Mouse (Mus musculus) liver, adult 2 months (tissue): ENCODE measurements around the gene Arntl. TPM values are rescaled to one million over a fixed set of nuclear protein-coding genes. Genes with fewer than 3 reads are reported as not detected.

Source experiments
- DNase-seq: peaks from one replicate; pipeline ENCODE4 v3.0.0-alpha.2; 2011; ENCODE audit warnings: low read depth, low spot score; ENCODE audit errors: extremely low read depth
- H3K27ac ChIP-seq: fragments of 200-500 bp; replicated peaks from 2 replicates; pipeline ENCODE4 v1.5.1; 2012; ENCODE audit warnings: low read depth, mild to moderate bottlenecking, control low read depth, inconsistent platforms, low read length; ENCODE audit not compliant: insufficient read depth
- H3K27me3 ChIP-seq: fragments of 200-500 bp; 2 replicates; pipeline ENCODE4 v1.6.1; 2012; ENCODE audit warnings: mild to moderate bottlenecking, moderate library complexity, low read length, inconsistent platforms; ENCODE audit not compliant: control insufficient read depth, insufficient read depth
- H3K36me3 ChIP-seq: fragments of 200-500 bp; 2 replicates; pipeline ENCODE4 v1.6.1; 2012; ENCODE audit warnings: low read length, inconsistent platforms; ENCODE audit not compliant: control insufficient read depth, insufficient read depth
- H3K4me1 ChIP-seq: fragments of 200-500 bp; 2 replicates; pipeline ENCODE4 v1.6.1; 2011; ENCODE audit warnings: low read length; ENCODE audit not compliant: control insufficient read depth, insufficient read depth
- H3K4me3 ChIP-seq: fragments of 200-500 bp; 2 replicates; pipeline ENCODE4 v1.5.1; 2011; ENCODE audit warnings: low read depth, mild to moderate bottlenecking, control low read depth, low read length, moderate library complexity; ENCODE audit not compliant: insufficient read depth
- H3K79me2 ChIP-seq: fragments of 200-500 bp; 2 replicates; pipeline ENCODE4 v1.6.1; 2012; ENCODE audit warnings: inconsistent platforms, mild to moderate bottlenecking, low read length, moderate library complexity; ENCODE audit not compliant: control insufficient read depth, insufficient read depth
- H3K9ac ChIP-seq: fragments of 200-500 bp; 2 replicates; pipeline ENCODE4 v1.6.1; 2012; ENCODE audit warnings: low read depth, mild to moderate bottlenecking, control low read depth, inconsistent platforms, low read length
- CTCF ChIP-seq: fragments of 200-500 bp; IDR thresholded peaks from 2 replicates; pipeline ENCODE4 v1.5.1; 2011; ENCODE audit warnings: low read depth, low read length, control low read depth
- POLR2A ChIP-seq: fragments of 200-500 bp; IDR thresholded peaks from 2 replicates; pipeline ENCODE4 v1.6.1; 2011; ENCODE audit warnings: low read length, control low read depth; ENCODE audit not compliant: insufficient read depth; ENCODE audit errors: extremely low read depth
- WGBS: fragments of 180-500 bp; shearing (Covaris S2); methylation state at CpG from one replicate; pipeline ENCODE4 v1.1.7; 2018; 5-methylcytosine and 5-hydroxymethylcytosine counted together
- polyA plus RNA-seq: library from polyadenylated mRNA; depleted of rRNA; stranded (reverse); fragments of >200 nt; gene quantifications from 2 replicates; pipeline ENCODE4 v1.2.3, GENCODE M21; 2012
- total RNA-seq: library from RNA; depleted of rRNA; stranded (reverse); fragments of >200 nt; gene quantifications from 2 replicates; pipeline ENCODE4 v1.2.3, GENCODE M21; 2014

Arntl gene
- total and polyA plus RNA-seq, 2 experiments, result 1.3 to 8.0 TPM

GRCm38 (mm10) chr7:113272338-113272997 is 65.2 kb downstream of the Arntl start:
- no peak for DNase-seq
- H3K79me2 ChIP-seq, result peaks cover 32% of the 10 kb centered on the region
- H3K4me3 ChIP-seq, result no peak overlapping the region
- H3K36me3 ChIP-seq, result no peaks in the 10 kb centered on the region
- H3K9ac ChIP-seq, result no peak overlapping the region
- H3K27me3 ChIP-seq, result no peaks in the 10 kb centered on the region
- WGBS, result 82% methylated on average over 6 of the region's 6 CpGs
- peaks cover 4% of the 10 kb centered on the region; the same call in 1 of the 2 replicates for H3K4me1 ChIP-seq
- no peak for TF ChIP-seq POLR2A
- no peak for TF ChIP-seq CTCF
- no peak overlapping the region for H3K27ac ChIP-seq

GRCm38 (mm10) chr7:113277245-113277644 is 70.0 kb downstream of the Arntl start:
- Histone ChIP-seq H3K36me3 (peaks cover 10% of the 10 kb centered on the region; the same call in 1 of the 2 replicates), H3K9ac (no peak overlapping the region), H3K27me3 (no peaks in the 10 kb centered on the region), H3K4me3 (no peak overlapping the region), H3K79me2 (peaks cover 7% of the 10 kb centered on the region; the same call in 1 of the 2 replicates), H3K27ac (no peak overlapping the region), H3K4me1 (no peaks in the 10 kb centered on the region)
- TF ChIP-seq CTCF (no peak), POLR2A (no peak)
- DNase-seq, result peak; percentile 18
- whole genome bisulfite sequencing, result 57% methylated on average over 2 of the region's 2 CpGs

DNA sequence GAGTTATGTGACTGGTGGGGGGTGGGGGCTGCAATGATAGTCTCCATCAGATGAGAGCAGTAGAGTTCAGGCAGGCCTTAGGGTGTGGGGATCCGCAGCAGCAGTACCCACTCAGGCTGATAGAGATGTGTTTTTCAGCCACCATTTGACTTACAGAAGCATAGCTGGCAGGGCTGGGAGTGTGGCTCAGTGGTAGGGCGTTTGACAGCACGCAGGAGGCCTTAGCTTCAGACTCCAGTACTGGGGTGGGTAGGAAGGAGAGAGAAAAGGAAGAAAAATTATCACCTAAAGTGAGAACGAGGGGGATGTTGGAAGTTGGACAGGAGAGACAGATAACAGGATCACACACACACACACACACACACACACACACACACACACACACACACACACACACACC is 71.2 kb downstream of the Arntl start:
- TF ChIP-seq POLR2A (no peak), CTCF (no peak)
- Histone ChIP-seq H3K4me1 (no peaks in the 10 kb centered on the region), H3K79me2 (peaks cover 4% of the 10 kb centered on the region; the same call in 1 of the 2 replicates), H3K27me3 (no peaks in the 10 kb centered on the region), H3K4me3 (no peak overlapping the region), H3K9ac (no peak overlapping the region), H3K27ac (no peak overlapping the region), H3K36me3 (peaks cover 16% of the 10 kb centered on the region; the same call in 1 of the 2 replicates)
- WGBS, result 83% methylated on average over 4 of the region's 4 CpGs
- DNase-seq, result no peak

- TF ChIP-seq CTCF, result no peak
- no peak for TF ChIP-seq POLR2A
- no peak overlapping the region for H3K4me3 ChIP-seq
- peaks cover 2% of the 10 kb centered on the region; the same call in 1 of the 2 replicates for H3K79me2 ChIP-seq
- H3K36me3 ChIP-seq, result peaks cover 16% of the 10 kb centered on the region; the same call in 1 of the 2 replicates
- no peaks in the 10 kb centered on the region for H3K4me1 ChIP-seq
- 81% methylated on average over 2 of the region's 2 CpGs for WGBS
- no peak for DNase-seq
- no peak overlapping the region for H3K9ac ChIP-seq
- H3K27ac ChIP-seq, result no peak overlapping the region
- no peaks in the 10 kb centered on the region for H3K27me3 ChIP-seq
Measured at GRCm38 (mm10) chr7:113279246-113279645, 72.0 kb downstream of the Arntl start.

DNA sequence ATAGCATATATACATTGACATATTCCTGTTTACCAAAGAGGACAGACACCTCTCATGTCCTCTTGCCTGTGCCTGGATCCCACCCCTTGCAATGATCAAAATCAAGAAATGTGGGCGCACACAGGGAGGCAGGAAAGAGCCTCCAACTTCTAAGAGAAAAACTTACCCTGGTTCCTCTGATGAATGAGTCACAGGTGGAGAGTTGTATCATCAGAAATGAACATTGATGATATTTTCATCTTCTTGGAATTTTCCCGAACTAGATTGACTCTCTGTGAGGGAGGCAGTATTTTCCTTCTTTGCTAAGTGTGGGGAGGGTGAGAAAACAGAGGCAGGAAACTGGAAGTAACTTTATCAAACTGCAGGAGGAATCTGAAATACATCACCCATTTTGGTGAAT is 78.1 kb downstream of the Arntl start:
- TF ChIP-seq CTCF (no peak), POLR2A (no peak)

GRCm38 (mm10) chr7:113289211-113289610 is 81.9 kb downstream of the Arntl start:
- Histone ChIP-seq H3K4me1 (no peaks in the 10 kb centered on the region), H3K27ac (no peak overlapping the region), H3K4me3 (no peak overlapping the region), H3K36me3 (peaks cover 39% of the 10 kb centered on the region), H3K79me2 (no peaks in the 10 kb centered on the region), H3K27me3 (no peaks in the 10 kb centered on the region), H3K9ac (no peak overlapping the region)
- TF ChIP-seq POLR2A (no peak), CTCF (no peak)
- no peak for DNase-seq
- 95% methylated on average over 1 of the region's 1 CpGs for WGBS

More for the DNA sequence above, 78.1 kb downstream of the Arntl start:
- no peaks in the 10 kb centered on the region for H3K27me3 ChIP-seq
- WGBS, result 84% methylated on average over 2 of the region's 2 CpGs
- no peak overlapping the region for H3K4me3 ChIP-seq
- H3K4me1 ChIP-seq, result no peaks in the 10 kb centered on the region
- no peak overlapping the region for H3K27ac ChIP-seq
- DNase-seq, result peak; percentile 6
- H3K36me3 ChIP-seq, result peaks cover 42% of the 10 kb centered on the region
- H3K9ac ChIP-seq, result no peak overlapping the region
- H3K79me2 ChIP-seq, result no peaks in the 10 kb centered on the region
